Mouse (Mus musculus) heart, embryonic 13.5 days (tissue): Measurements from ENCODE around the gene Lmntd1. TPM values are rescaled to one million over a fixed set of nuclear protein-coding genes. Genes with fewer than 3 reads are reported as not detected.

ENCODE experiments used
- ATAC-seq: fragments of 200-750 bp; cut with Nextera tagmentation; 2 replicates; pipeline ENCODE4 v1.8.0; 2017; ENCODE audit warnings: moderate TSS enrichment; ENCODE audit not compliant: insufficient number of reproducible peaks, low FRiP score, low TSS enrichment; ENCODE audit errors: extremely low read depth
- H3K27ac ChIP-seq: fragments of 300-500 bp; sonication (generic); replicated peaks from 2 replicates; pipeline ENCODE4 v1.5.1; 2015; ENCODE audit warnings: moderate library complexity, mild to moderate bottlenecking, inconsistent platforms
- H3K27me3 ChIP-seq: fragments of 300-500 bp; sonication (generic); replicated peaks from 2 replicates; pipeline ENCODE4 v1.6.1; 2015; ENCODE audit warnings: mild to moderate bottlenecking, inconsistent platforms
- H3K36me3 ChIP-seq: fragments of 300-500 bp; sonication (generic); 2 replicates; pipeline ENCODE4 v1.6.1; 2015; ENCODE audit warnings: mild to moderate bottlenecking, inconsistent platforms
- H3K4me1 ChIP-seq: fragments of 300-500 bp; sonication (generic); 2 replicates; pipeline ENCODE4 v1.6.1; 2015; ENCODE audit warnings: inconsistent platforms
- H3K4me2 ChIP-seq: fragments of 300-500 bp; sonication (generic); 2 replicates; pipeline ENCODE4 v1.6.1; 2015; ENCODE audit warnings: inconsistent platforms, mild to moderate bottlenecking, moderate library complexity
- H3K4me3 ChIP-seq: fragments of 300-500 bp; sonication (generic); 2 replicates; pipeline ENCODE4 v1.5.1; 2015; ENCODE audit warnings: moderate library complexity, mild to moderate bottlenecking, inconsistent platforms
- H3K9ac ChIP-seq: fragments of 300-500 bp; sonication (generic); 2 replicates; pipeline ENCODE4 v1.6.1; 2015; ENCODE audit warnings: inconsistent platforms, mild to moderate bottlenecking, moderate library complexity
- H3K9me3 ChIP-seq: fragments of 300-500 bp; sonication (generic); 2 replicates; pipeline ENCODE4 v1.6.1; 2016; ENCODE audit warnings: inconsistent platforms
- WGBS: fragments of 180-500 bp; shearing (Covaris S2); methylation state at CpG from one replicate; pipeline ENCODE4 v1.1.7; 2015; ENCODE audit warnings: mixed read lengths; 5-methylcytosine and 5-hydroxymethylcytosine counted together
- polyA plus RNA-seq: library from polyadenylated mRNA; unstranded; fragments of >200 nt; fragmentation: Nextera tagmentation; extraction: Ambion mirVana; gene quantifications from 2 replicates; pipeline ENCODE4 v1.2.1, GENCODE M21; 2015

The Lmntd1 gene
- polyA plus RNA-seq, 1 experiment from 2014 or later: 10.1 TPM

- Histone ChIP-seq H3K27me3 (no peaks in the 10 kb centered on the region), H3K9ac (no peak overlapping the region), H3K4me2 (no peak overlapping the region), H3K9me3 (peaks cover 7% of the 10 kb centered on the region; the same call in 1 of the 2 replicates), H3K4me3 (no peak overlapping the region), H3K27ac (no peak overlapping the region), H3K36me3 (no peaks in the 10 kb centered on the region), H3K4me1 (peaks cover 10% of the 10 kb centered on the region)
- WGBS: 66% methylated on average over 4 of the region's 4 CpGs
- no peak for ATAC-seq
Measured at GRCm38 (mm10) chr6:145636682-145637081, 22.6 kb upstream of the Lmntd1 start.

- Histone ChIP-seq H3K4me3 (no peak overlapping the region), H3K27me3 (no peaks in the 10 kb centered on the region), H3K27ac (no peak overlapping the region), H3K4me2 (no peak overlapping the region), H3K9ac (no peak overlapping the region), H3K4me1 (peaks cover 20% of the 10 kb centered on the region), H3K9me3 (0 out of 2 replicates have a peak, but pooled peaks cover 7% of the 10 kb centered on the region), H3K36me3 (no peaks in the 10 kb centered on the region)
- 64% methylated on average over 2 of the region's 2 CpGs for WGBS
- no peak for ATAC-seq
Measured at GRCm38 (mm10) chr6:145634454-145634853, 20.3 kb upstream of the Lmntd1 start.

DNA sequence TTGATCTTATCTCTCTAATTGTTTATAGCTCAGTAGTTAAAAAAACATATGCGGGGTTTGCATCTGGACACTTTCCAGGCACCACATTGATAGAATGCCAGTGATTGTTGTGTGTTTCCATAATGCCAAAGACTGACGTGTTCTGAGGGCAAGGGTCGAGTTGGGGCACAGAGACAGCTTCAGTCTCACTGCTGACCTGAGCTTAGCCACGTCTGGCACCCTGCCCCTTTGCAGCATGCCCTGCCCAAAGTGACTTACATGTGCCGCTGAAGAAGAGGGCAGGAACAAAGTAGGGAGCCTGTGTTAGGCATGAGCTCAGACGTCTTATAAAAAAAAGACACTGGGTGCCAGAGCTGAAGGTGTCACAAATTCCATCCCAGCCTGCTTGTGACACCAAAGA, 16.1 kb upstream of the Lmntd1 start:
- H3K9me3 ChIP-seq: peaks cover 7% of the 10 kb centered on the region; the same call in 1 of the 2 replicates
- no peak overlapping the region for H3K9ac ChIP-seq
- peaks cover 11% of the 10 kb centered on the region for H3K4me1 ChIP-seq
- no peaks in the 10 kb centered on the region for H3K36me3 ChIP-seq
- 37% methylated on average over 6 of the region's 6 CpGs for WGBS
- ATAC-seq: no peak
- H3K27ac ChIP-seq: no peak overlapping the region
- H3K27me3 ChIP-seq: no peaks in the 10 kb centered on the region
- no peak overlapping the region for H3K4me3 ChIP-seq
- H3K4me2 ChIP-seq: no peak overlapping the region

DNA sequence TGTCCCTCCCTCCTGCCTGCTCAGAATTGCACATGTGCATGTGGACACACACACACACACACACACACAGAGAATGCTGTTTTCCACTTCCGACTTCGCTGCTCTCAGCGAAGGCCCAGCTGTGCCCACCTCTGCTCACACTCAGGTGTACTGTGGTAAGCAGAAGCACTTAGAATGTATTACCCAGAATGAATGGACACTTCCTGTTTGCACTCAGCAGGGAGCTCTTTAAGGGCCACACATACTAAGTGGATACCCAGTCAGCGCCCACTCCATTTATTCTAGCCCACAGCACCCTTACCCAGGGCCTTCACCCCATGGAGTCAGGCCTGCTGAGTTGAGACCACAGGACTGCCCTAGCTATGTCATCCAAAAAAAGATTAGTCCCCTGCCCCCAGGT, 9.0 kb upstream of the Lmntd1 start:
- H3K36me3 ChIP-seq: no peaks in the 10 kb centered on the region
- ATAC-seq: no peak
- no peak overlapping the region for H3K4me3 ChIP-seq
- H3K4me2 ChIP-seq: no peak overlapping the region
- no peaks in the 10 kb centered on the region for H3K27me3 ChIP-seq
- H3K4me1 ChIP-seq: peaks cover 2% of the 10 kb centered on the region; the same call in 1 of the 2 replicates
- no peak overlapping the region for H3K9ac ChIP-seq
- H3K9me3 ChIP-seq: no peaks in the 10 kb centered on the region; the same call in 1 of the 2 replicates
- 77% methylated on average over 4 of the region's 4 CpGs for WGBS
- H3K27ac ChIP-seq: no peak overlapping the region

DNA sequence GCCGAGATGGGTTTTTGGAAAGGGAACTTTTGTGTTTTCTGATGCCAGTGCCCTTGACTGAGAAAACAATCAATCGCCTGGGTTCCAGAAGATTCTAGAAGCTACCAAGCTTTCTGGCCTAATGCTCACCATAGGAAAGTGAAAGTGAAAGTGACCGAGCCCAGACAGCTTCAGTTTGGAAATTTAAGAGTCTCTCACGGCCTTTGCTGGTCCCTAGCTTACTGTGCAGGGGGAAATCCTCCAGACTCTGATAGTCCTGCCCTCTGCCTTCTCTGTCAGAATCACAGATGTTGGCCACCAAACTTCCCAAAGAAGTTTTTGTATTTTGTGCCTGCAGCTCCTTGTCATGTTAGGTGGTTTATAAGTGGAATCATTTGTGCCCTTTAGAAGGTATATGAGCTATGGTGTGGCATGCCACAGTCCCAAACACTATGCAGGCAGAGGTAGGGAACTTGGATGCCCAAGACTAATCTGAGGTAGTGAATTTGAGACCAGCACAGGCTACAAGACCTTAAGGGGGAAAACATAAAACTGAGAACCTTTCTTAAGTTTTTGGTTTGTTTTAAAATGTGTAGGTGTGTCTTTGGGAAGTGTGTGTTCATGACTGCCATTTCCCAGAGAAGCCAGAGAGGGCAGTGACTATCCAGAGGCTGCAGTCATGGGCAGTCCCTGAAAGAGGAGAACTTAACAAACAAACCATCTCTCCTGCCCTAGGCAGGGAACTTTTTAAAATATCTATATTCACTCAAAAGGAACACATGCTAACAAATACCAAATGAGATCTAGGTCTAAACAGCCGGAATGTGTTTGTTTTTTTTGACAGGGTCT, 2.5 kb upstream of the Lmntd1 start:
- Histone ChIP-seq H3K27me3 (no peaks in the 10 kb centered on the region), H3K9ac (no peak overlapping the region), H3K27ac (no peak overlapping the region), H3K36me3 (no peaks in the 10 kb centered on the region), H3K4me2 (no peak overlapping the region), H3K4me3 (no peak overlapping the region), H3K4me1 (peaks cover 11% of the 10 kb centered on the region), H3K9me3 (no peaks in the 10 kb centered on the region)
- ATAC-seq: no peak
- WGBS: 78% methylated on average over 5 of the region's 5 CpGs

GRCm38 (mm10) chr6:145615666-145616210, 1.6 kb upstream of the Lmntd1 start, which contains the start of gene Tuba3b:
Gene Tuba3b (plus strand): TSS chr6:145615757.
- Histone ChIP-seq H3K36me3 (no peaks in the 10 kb centered on the region), H3K4me1 (peaks cover 11% of the 10 kb centered on the region), H3K27me3 (no peaks in the 10 kb centered on the region), H3K9me3 (no peaks in the 10 kb centered on the region), H3K9ac (no peak within 1 kb of the TSS), H3K27ac (no peak within 1 kb of the TSS), H3K4me3 (no peak within 1 kb of the TSS), H3K4me2 (no peak within 1 kb of the TSS)
- 93% methylated on average over 31 of the region's 31 CpGs for WGBS
- ATAC-seq: no peak

DNA sequence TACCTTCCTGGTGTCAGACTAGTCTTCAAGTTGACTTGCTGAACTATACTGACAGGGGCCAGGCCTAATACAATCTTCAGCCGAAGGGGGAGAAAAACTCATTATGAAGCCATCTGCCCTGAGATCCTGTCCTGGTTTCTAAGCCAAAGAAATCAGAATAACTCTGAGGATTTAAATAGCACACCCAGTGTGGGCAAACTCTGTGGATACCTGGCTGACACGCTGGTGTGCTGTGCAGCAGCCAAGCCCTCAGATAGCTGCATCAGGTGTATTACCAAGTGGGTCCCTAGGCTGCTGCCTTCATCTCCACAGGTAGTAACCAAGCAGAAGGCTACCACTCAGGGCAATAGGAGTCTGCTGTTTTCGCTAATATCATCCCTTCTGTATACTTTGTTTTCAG, 1.5 kb downstream of the Lmntd1 start:
- H3K36me3 ChIP-seq: no peaks in the 10 kb centered on the region
- H3K9me3 ChIP-seq: no peaks in the 10 kb centered on the region
- H3K4me2 ChIP-seq: no peak overlapping the region
- H3K27me3 ChIP-seq: no peaks in the 10 kb centered on the region
- H3K4me1 ChIP-seq: peaks cover 4% of the 10 kb centered on the region
- ATAC-seq: no peak
- H3K4me3 ChIP-seq: no peak overlapping the region
- H3K27ac ChIP-seq: no peak overlapping the region
- no peak overlapping the region for H3K9ac ChIP-seq
- 75% methylated on average over 3 of the region's 3 CpGs for WGBS

- Histone ChIP-seq H3K27me3 (no peaks in the 10 kb centered on the region), H3K4me3 (no peak overlapping the region), H3K9me3 (no peaks in the 10 kb centered on the region), H3K4me2 (no peak overlapping the region), H3K9ac (no peak overlapping the region), H3K27ac (no peak overlapping the region), H3K4me1 (no peaks in the 10 kb centered on the region), H3K36me3 (no peaks in the 10 kb centered on the region)
- no peak for ATAC-seq
- 88% methylated on average over 5 of the region's 5 CpGs for WGBS
Measured at GRCm38 (mm10) chr6:145610901-145611300, 3.2 kb downstream of the Lmntd1 start.

- 77% methylated on average over 5 of the region's 5 CpGs for WGBS
- Histone ChIP-seq H3K4me1 (no peaks in the 10 kb centered on the region; the same call in 1 of the 2 replicates), H3K36me3 (no peaks in the 10 kb centered on the region), H3K27me3 (no peaks in the 10 kb centered on the region), H3K27ac (no peak overlapping the region), H3K9me3 (no peaks in the 10 kb centered on the region), H3K9ac (no peak overlapping the region), H3K4me3 (no peak overlapping the region), H3K4me2 (no peak overlapping the region)
- ATAC-seq: no peak
Measured at GRCm38 (mm10) chr6:145608693-145609092, 5.4 kb downstream of the Lmntd1 start.

GRCm38 (mm10) chr6:145607746-145608145, 6.4 kb downstream of the Lmntd1 start:
- Histone ChIP-seq H3K4me2 (no peak overlapping the region), H3K27me3 (no peaks in the 10 kb centered on the region), H3K27ac (no peak overlapping the region), H3K4me1 (no peaks in the 10 kb centered on the region; the same call in 1 of the 2 replicates), H3K4me3 (no peak overlapping the region), H3K9me3 (no peaks in the 10 kb centered on the region), H3K9ac (no peak overlapping the region), H3K36me3 (no peaks in the 10 kb centered on the region)
- WGBS: 77% methylated on average over 4 of the region's 4 CpGs
- ATAC-seq: no peak

DNA sequence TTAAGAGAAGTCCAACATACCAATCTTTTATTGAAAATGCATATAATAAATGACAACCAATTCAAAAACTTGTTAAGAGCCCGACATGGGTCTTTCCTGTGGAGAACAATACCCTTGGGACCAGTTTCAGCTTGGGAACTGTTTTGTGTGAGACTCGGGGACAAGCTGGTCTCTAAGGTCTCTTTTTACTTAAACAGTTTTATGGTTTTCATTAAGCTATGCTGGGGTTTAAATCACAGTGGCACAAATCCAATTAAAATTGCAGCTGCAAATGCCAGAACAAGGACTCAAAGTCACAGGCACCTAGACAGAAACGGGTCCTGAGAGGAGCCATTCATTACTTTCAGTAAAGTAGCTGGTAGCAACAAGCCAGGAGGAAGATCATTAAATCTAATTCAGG, 8.9 kb downstream of the Lmntd1 start:
- Histone ChIP-seq H3K27me3 (no peaks in the 10 kb centered on the region), H3K9ac (no peak overlapping the region), H3K4me3 (no peak overlapping the region), H3K27ac (no peak overlapping the region), H3K4me2 (no peak overlapping the region), H3K9me3 (no peaks in the 10 kb centered on the region), H3K4me1 (no peaks in the 10 kb centered on the region; the same call in 1 of the 2 replicates), H3K36me3 (no peaks in the 10 kb centered on the region)
- WGBS: 58% methylated on average over 3 of the region's 3 CpGs
- ATAC-seq: no peak

- ATAC-seq: no peak
- no peak overlapping the region for H3K9ac ChIP-seq
Measured at GRCm38 (mm10) chr6:145604648-145605047, 9.5 kb downstream of the Lmntd1 start.

More at GRCm38 (mm10) chr6:145604648-145605047, 9.5 kb downstream of the Lmntd1 start:
- no peaks in the 10 kb centered on the region for H3K27me3 ChIP-seq
- no peaks in the 10 kb centered on the region for H3K36me3 ChIP-seq
- no peaks in the 10 kb centered on the region; the same call in 1 of the 2 replicates for H3K4me1 ChIP-seq
- 53% methylated on average over 4 of the region's 4 CpGs for WGBS
- H3K4me2 ChIP-seq: no peak overlapping the region
- no peak overlapping the region for H3K27ac ChIP-seq
- H3K9me3 ChIP-seq: no peaks in the 10 kb centered on the region
- H3K4me3 ChIP-seq: no peak overlapping the region
